Mouse (Mus musculus) heart, postnatal 0 days (tissue): ENCODE measurements at regions not wholly inside any gene's neighbourhood (a gene's known extent, or its start where the extent isn't known, plus 50 kb on each side); places are given as distances from the start of the nearest gene placed in this dataset.

Source experiments
- ATAC-seq: fragments of 200-750 bp; cut with Nextera tagmentation; 2 replicates; pipeline ENCODE4 v1.8.0; 2017; ENCODE audit warnings: low read depth, moderate number of reproducible peaks, moderate library complexity; ENCODE audit not compliant: insufficient read depth
- DNase-seq: peaks from one replicate; pipeline ENCODE4 v3.0.0-alpha.2; 2016; ENCODE audit warnings: low spot score
- H3K27ac ChIP-seq: fragments of 300-500 bp; sonication (generic); 2 replicates; pipeline ENCODE4 v1.5.1; 2014; ENCODE audit warnings: low read depth, mild to moderate bottlenecking
- H3K27me3 ChIP-seq: fragments of 300-500 bp; sonication (generic); 2 replicates; pipeline ENCODE4 v1.6.1; 2014; ENCODE audit warnings: low read length, mixed read lengths; ENCODE audit not compliant: control insufficient read depth, insufficient read depth
- H3K36me3 ChIP-seq: fragments of 300-500 bp; sonication (generic); replicated peaks from 2 replicates; pipeline ENCODE4 v1.6.1; 2014; ENCODE audit warnings: low read length, mixed read lengths; ENCODE audit not compliant: control insufficient read depth, insufficient read depth
- H3K4me1 ChIP-seq: fragments of 300-500 bp; sonication (generic); 2 replicates; pipeline ENCODE4 v1.6.1; 2014; ENCODE audit warnings: antibody characterized with exemption; ENCODE audit not compliant: control insufficient read depth, insufficient read depth
- H3K4me2 ChIP-seq: fragments of 300-500 bp; sonication (generic); 2 replicates; pipeline ENCODE4 v1.6.1; 2014; ENCODE audit warnings: low read depth, mild to moderate bottlenecking, low read length, moderate library complexity
- H3K4me3 ChIP-seq: fragments of 300-500 bp; sonication (generic); 2 replicates; pipeline ENCODE4 v1.5.1; 2014; ENCODE audit warnings: low read depth, low read length
- H3K9ac ChIP-seq: fragments of 300-500 bp; sonication (generic); replicated peaks from 2 replicates; pipeline ENCODE4 v1.6.1; 2014; ENCODE audit warnings: low read depth, low read length, mixed read lengths
- H3K9me3 ChIP-seq: fragments of 300-500 bp; sonication (generic); replicated peaks from 2 replicates; pipeline ENCODE4 v1.6.1; 2016; ENCODE audit warnings: low read length; ENCODE audit not compliant: control insufficient read depth
- CTCF ChIP-seq: IDR thresholded peaks from 2 replicates; pipeline ENCODE4 v1.5.1; 2016; ENCODE audit warnings: antibody characterized with exemption, control low read depth, low read depth
- EP300 ChIP-seq: IDR thresholded peaks from 2 replicates; pipeline ENCODE4 v1.6.1; 2016; ENCODE audit warnings: antibody characterized with exemption, low read depth
- WGBS: fragments of 180-500 bp; shearing (Covaris S2); extraction: QIAGEN DNeasy Blood & Tissue Kit; methylation state at CpG from one replicate; pipeline ENCODE4 v1.1.7; 2014; 5-methylcytosine and 5-hydroxymethylcytosine counted together

DNA sequence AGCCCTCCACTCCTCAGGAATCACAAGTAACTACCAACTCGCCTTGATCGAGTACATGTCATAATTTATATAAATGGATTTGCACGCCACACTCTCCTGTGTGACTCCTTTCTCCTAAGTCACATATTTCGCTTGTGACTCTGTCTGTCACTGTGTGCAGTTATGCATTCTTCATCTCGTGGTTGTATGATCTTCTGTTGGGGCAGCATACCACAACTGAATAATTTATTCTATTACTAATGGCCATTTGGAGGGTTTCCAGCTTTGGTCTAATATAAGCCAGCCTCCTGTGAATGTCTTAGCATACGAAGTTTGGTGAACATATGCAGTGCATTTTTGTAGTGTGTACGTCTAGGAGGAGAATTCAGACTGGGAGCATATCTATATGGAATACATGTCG is 176.6 kb upstream of the Tmem72 start:
- Histone ChIP-seq H3K9ac (no peak overlapping the region), H3K27ac (no peak overlapping the region), H3K4me1 (peaks cover 8% of the 10 kb centered on the region; the same call in 1 of the 2 replicates), H3K4me3 (no peak overlapping the region), H3K4me2 (no peak overlapping the region), H3K27me3 (no peaks in the 10 kb centered on the region), H3K9me3 (no peaks in the 10 kb centered on the region), H3K36me3 (no peaks in the 10 kb centered on the region)
- 79% methylated on average over 8 of the region's 8 CpGs for WGBS
- DNase-seq: no peak
- TF ChIP-seq EP300 (no peak), CTCF (no peak)
- no peak for ATAC-seq

DNA sequence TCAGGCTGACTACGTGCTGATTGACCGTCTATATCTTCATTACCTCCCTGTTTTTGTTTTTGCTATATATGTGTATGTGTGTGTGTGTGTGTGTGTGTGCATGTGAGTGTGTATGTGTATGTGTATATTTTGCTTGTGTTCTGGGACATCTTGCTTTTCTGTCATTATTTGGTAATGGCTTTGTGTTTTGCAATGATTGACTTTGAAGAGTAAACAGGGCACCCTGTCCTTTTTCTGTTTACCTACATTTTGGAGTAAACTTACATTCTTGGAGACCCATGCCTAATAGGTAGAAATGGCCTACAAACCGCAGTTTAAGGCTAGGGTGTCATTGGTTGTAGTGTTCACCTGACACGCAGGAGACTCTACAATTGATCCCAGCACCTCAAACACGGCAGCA is 177.5 kb upstream of the Tmem72 start:
- no peak overlapping the region for H3K9ac ChIP-seq
- H3K4me3 ChIP-seq: no peak overlapping the region
- TF ChIP-seq CTCF: no peak
- no peak for TF ChIP-seq EP300
- H3K27me3 ChIP-seq: no peaks in the 10 kb centered on the region
- no peak for DNase-seq
- H3K36me3 ChIP-seq: no peaks in the 10 kb centered on the region
- no peak overlapping the region for H3K4me2 ChIP-seq
- H3K9me3 ChIP-seq: no peaks in the 10 kb centered on the region
- WGBS: 82% methylated on average over 5 of the region's 5 CpGs
- H3K4me1 ChIP-seq: peaks cover 8% of the 10 kb centered on the region; the same call in 1 of the 2 replicates
- no peak overlapping the region for H3K27ac ChIP-seq
- ATAC-seq: no peak

DNA sequence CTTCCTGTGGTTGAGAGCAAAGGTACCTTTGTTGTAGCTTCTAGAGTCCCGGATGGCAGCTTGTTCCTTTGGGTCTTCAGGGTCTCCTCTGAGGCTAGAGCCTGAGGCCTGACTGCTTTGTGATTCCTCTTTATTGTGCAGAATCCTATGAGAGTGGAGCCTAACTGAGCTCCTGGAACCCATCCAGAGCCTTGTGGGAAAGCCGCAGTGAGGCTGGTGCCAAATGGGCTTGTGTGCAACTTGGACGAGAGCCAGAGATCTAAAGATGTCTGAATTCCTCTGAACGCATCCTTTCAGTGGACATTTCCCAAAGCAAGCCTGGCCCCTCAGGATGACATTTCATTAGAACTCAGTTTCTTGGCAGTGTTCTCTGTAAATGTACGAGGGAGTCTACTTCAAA is 178.4 kb upstream of the Tmem72 start:
- H3K9ac ChIP-seq: no peak overlapping the region
- DNase-seq (no peak), ATAC-seq (no peak)
- WGBS: 27% methylated on average over 5 of the region's 5 CpGs
- TF ChIP-seq CTCF: no peak
- TF ChIP-seq EP300: no peak
- H3K4me1 ChIP-seq: peaks cover 8% of the 10 kb centered on the region; the same call in 1 of the 2 replicates
- no peaks in the 10 kb centered on the region for H3K9me3 ChIP-seq
- no peak overlapping the region for H3K27ac ChIP-seq
- H3K4me3 ChIP-seq: no peak overlapping the region
- H3K36me3 ChIP-seq: no peaks in the 10 kb centered on the region
- H3K27me3 ChIP-seq: no peaks in the 10 kb centered on the region
- H3K4me2 ChIP-seq: no peak overlapping the region

DNA sequence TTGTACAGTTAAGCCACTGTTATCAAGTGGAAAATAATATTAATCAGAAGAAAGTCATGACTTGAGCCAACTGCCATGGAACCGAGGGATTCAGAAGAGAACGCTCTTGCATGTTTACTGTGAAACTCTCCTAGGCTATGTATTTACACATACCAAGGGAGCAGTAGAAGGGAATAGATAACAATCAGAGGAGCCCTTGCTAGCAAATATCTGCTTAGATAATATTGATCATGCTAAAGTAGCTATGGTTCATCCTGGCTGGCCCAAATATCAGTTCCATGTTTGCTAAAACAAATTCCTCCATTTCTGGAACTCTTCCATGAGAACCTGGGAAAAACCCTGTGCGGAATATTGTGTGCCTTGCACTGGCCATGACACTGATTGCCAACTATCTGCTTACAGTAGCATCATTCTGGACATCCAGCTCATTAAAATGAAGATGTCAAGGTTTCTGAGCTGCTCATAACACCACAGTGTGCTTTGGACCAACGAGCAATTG is 179.5 kb upstream of the Tmem72 start:
- DNase-seq (no peak), ATAC-seq (no peak)
- H3K27me3 ChIP-seq: no peaks in the 10 kb centered on the region
- no peaks in the 10 kb centered on the region for H3K9me3 ChIP-seq
- no peak for TF ChIP-seq EP300
- H3K4me2 ChIP-seq: no peak overlapping the region
- H3K4me3 ChIP-seq: no peak overlapping the region
- no peak overlapping the region for H3K9ac ChIP-seq
- no peaks in the 10 kb centered on the region for H3K36me3 ChIP-seq
- H3K27ac ChIP-seq: no peak overlapping the region
- WGBS: 74% methylated on average over 4 of the region's 4 CpGs
- peaks cover 8% of the 10 kb centered on the region; the same call in 1 of the 2 replicates for H3K4me1 ChIP-seq

DNA sequence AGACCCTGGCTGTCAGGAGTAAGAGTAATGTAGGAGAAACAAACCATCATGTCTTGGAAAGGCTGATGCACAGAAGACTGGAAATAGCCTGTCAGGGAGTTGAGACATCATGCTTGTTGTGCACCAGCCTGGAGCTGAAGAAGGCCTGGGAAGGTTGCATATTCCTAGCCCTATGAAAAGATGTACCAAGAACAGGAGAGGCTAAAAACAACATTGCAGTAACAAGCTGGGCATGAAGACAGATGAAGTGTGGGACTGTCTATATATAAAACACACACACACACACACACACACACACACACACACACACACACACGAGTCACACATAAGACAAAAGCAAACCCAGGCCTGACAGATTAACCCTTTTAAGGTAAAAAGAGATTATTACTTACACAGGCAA is 185.1 kb upstream of the Tmem72 start:
- TF ChIP-seq EP300 (no peak), CTCF (no peak)
- ATAC-seq: no peak

DNA sequence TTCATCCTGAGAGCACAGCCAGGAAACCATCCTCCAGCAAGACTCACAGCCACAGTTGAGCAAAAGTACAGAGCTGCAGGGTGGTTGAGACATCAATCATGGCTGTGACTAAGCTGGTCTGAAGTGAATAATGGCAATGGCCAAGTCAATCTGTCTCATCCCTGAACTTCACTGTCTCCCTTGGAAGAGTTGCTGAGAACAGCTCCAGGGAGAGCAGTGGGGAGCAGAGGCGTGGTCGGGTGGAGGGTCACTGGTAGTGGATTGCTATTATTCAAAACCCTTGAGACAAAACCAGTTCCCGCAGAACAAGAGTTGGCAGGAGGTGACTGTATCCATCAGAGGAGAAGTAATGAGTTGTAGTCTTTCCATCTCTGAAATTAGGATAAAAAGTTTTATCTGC is 185.7 kb upstream of the Tmem72 start:
- DNase-seq (no peak), ATAC-seq (no peak)
- 74% methylated on average over 3 of the region's 3 CpGs for WGBS
- Histone ChIP-seq H3K9me3 (no peaks in the 10 kb centered on the region), H3K4me2 (no peak overlapping the region), H3K9ac (no peak overlapping the region), H3K36me3 (no peaks in the 10 kb centered on the region), H3K27ac (no peak overlapping the region), H3K27me3 (no peaks in the 10 kb centered on the region), H3K4me3 (no peak overlapping the region), H3K4me1 (no peaks in the 10 kb centered on the region)
- TF ChIP-seq EP300 (no peak), CTCF (no peak)

More for the DNA sequence above, 185.1 kb upstream of the Tmem72 start:
- H3K9me3 ChIP-seq: no peaks in the 10 kb centered on the region
- WGBS: 17% methylated on average over 1 of the region's 1 CpGs
- no peak overlapping the region for H3K27ac ChIP-seq
- H3K4me2 ChIP-seq: no peak overlapping the region
- H3K9ac ChIP-seq: no peak overlapping the region
- H3K4me3 ChIP-seq: no peak overlapping the region
- no peaks in the 10 kb centered on the region for H3K36me3 ChIP-seq
- no peaks in the 10 kb centered on the region for H3K4me1 ChIP-seq
- DNase-seq: no peak
- H3K27me3 ChIP-seq: no peaks in the 10 kb centered on the region
